Mouse (Mus musculus) ZHBTc4 (cell line): ENCODE measurements around the gene Ibtk.

Source experiments
- DNase-seq: peaks from one replicate; pipeline ENCODE4 v3.0.0-alpha.2; 2011; ENCODE audit warnings: low read depth, low spot score

Gene Ibtk

GRCm38 (mm10) chr9:85701981-85702380 is 47.2 kb downstream of the Ibtk start:
- peak; percentile 57 for DNase-seq

GRCm38 (mm10) chr9:85695606-85696005 is 53.5 kb downstream of the Ibtk start:
- DNase-seq: no peak

GRCm38 (mm10) chr9:85693231-85694116 is 55.7 kb downstream of the Ibtk start:
- DNase-seq: no peak

- peak; percentile 79 for DNase-seq
Observed at GRCm38 (mm10) chr9:85685010-85685409, 64.1 kb downstream of the Ibtk start.

GRCm38 (mm10) chr9:85675131-85675905 is 73.8 kb downstream of the Ibtk start:
- no peak for DNase-seq

GRCm38 (mm10) chr9:85673907-85674481 is 75.1 kb downstream of the Ibtk start:
- no peak for DNase-seq

GRCm38 (mm10) chr9:85671582-85672331 is 77.4 kb downstream of the Ibtk start:
- no peak for DNase-seq

GRCm38 (mm10) chr9:85664316-85664715 is 84.8 kb downstream of the Ibtk start:
- DNase-seq: no peak

- DNase-seq: no peak
Observed at GRCm38 (mm10) chr9:85663810-85664209, 85.3 kb downstream of the Ibtk start.

- DNase-seq: no peak
Observed at GRCm38 (mm10) chr9:85663091-85663490, 86.0 kb downstream of the Ibtk start.

- DNase-seq: no peak
Observed at GRCm38 (mm10) chr9:85653401-85653800, 95.7 kb downstream of the Ibtk start.

- no peak for DNase-seq
Observed at GRCm38 (mm10) chr9:85638276-85638675, 110.9 kb downstream of the Ibtk start.
